Mouse (Mus musculus) heart, postnatal 0 days (tissue): ENCODE data around the gene Adgrg1. TPM values are rescaled to one million over a fixed set of nuclear protein-coding genes. Genes with fewer than 3 reads are reported as not detected.

Source experiments
- ATAC-seq: fragments of 200-750 bp; cut with Nextera tagmentation; 2 replicates; pipeline ENCODE4 v1.8.0; 2017; ENCODE audit warnings: low read depth, moderate number of reproducible peaks, moderate library complexity; ENCODE audit not compliant: insufficient read depth
- DNase-seq: peaks from one replicate; pipeline ENCODE4 v3.0.0-alpha.2; 2016; ENCODE audit warnings: low spot score
- H3K27ac ChIP-seq: fragments of 300-500 bp; sonication (generic); 2 replicates; pipeline ENCODE4 v1.5.1; 2014; ENCODE audit warnings: low read depth, mild to moderate bottlenecking
- H3K27me3 ChIP-seq: fragments of 300-500 bp; sonication (generic); 2 replicates; pipeline ENCODE4 v1.6.1; 2014; ENCODE audit warnings: low read length, mixed read lengths; ENCODE audit not compliant: control insufficient read depth, insufficient read depth
- H3K36me3 ChIP-seq: fragments of 300-500 bp; sonication (generic); replicated peaks from 2 replicates; pipeline ENCODE4 v1.6.1; 2014; ENCODE audit warnings: low read length, mixed read lengths; ENCODE audit not compliant: control insufficient read depth, insufficient read depth
- H3K4me1 ChIP-seq: fragments of 300-500 bp; sonication (generic); 2 replicates; pipeline ENCODE4 v1.6.1; 2014; ENCODE audit warnings: antibody characterized with exemption; ENCODE audit not compliant: control insufficient read depth, insufficient read depth
- H3K4me2 ChIP-seq: fragments of 300-500 bp; sonication (generic); 2 replicates; pipeline ENCODE4 v1.6.1; 2014; ENCODE audit warnings: low read depth, mild to moderate bottlenecking, low read length, moderate library complexity
- H3K4me3 ChIP-seq: fragments of 300-500 bp; sonication (generic); 2 replicates; pipeline ENCODE4 v1.5.1; 2014; ENCODE audit warnings: low read depth, low read length
- H3K9ac ChIP-seq: fragments of 300-500 bp; sonication (generic); replicated peaks from 2 replicates; pipeline ENCODE4 v1.6.1; 2014; ENCODE audit warnings: low read depth, low read length, mixed read lengths
- H3K9me3 ChIP-seq: fragments of 300-500 bp; sonication (generic); replicated peaks from 2 replicates; pipeline ENCODE4 v1.6.1; 2016; ENCODE audit warnings: low read length; ENCODE audit not compliant: control insufficient read depth
- CTCF ChIP-seq: IDR thresholded peaks from 2 replicates; pipeline ENCODE4 v1.5.1; 2016; ENCODE audit warnings: antibody characterized with exemption, control low read depth, low read depth
- EP300 ChIP-seq: IDR thresholded peaks from 2 replicates; pipeline ENCODE4 v1.6.1; 2016; ENCODE audit warnings: antibody characterized with exemption, low read depth
- WGBS: fragments of 180-500 bp; shearing (Covaris S2); extraction: QIAGEN DNeasy Blood & Tissue Kit; methylation state at CpG from one replicate; pipeline ENCODE4 v1.1.7; 2014; 5-methylcytosine and 5-hydroxymethylcytosine counted together
- polyA plus RNA-seq: library from polyadenylated mRNA; unstranded; fragments of >200 nt; fragmentation: Nextera tagmentation; extraction: Ambion mirVana; gene quantifications from 2 replicates; pipeline ENCODE4 v1.2.1, GENCODE M21; 2015
- total RNA-seq: library from RNA; depleted of rRNA; stranded (reverse); fragments of >200 nt; gene quantifications from 2 replicates; pipeline ENCODE4 v1.2.3, GENCODE M21; 2014; ENCODE audit warnings: low replicate concordance

Gene Adgrg1
- total and polyA plus RNA-seq, 2 experiments from 2014 or later, result 6.6 to 19.2 TPM

DNA sequence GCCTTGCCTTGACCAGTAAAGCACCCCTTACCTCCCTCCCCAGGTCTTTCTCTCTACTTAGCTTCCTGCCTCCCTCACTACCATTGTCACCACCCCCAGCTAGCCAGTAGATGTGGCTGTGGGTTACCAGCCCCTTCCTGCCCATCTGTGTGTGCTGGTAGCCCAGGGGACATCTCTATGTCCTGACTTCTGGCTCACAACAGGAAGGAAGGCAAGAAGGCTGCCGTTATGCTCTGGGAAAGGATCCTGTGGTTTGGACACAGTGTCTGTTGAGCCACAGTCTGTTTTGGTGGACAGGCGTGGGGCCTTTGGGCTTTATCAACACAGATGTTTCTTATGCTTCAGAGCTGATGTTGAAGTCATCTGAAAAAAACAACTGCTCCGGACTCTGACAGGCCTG lies 72.4 kb downstream of the Adgrg1 start:
- no peak for ATAC-seq
- 45% methylated on average over 3 of the region's 3 CpGs for WGBS

GRCm38 (mm10) chr8:95047884-95048680 lies 73.5 kb downstream of the Adgrg1 start:
- no peaks in the 10 kb centered on the region for H3K27me3 ChIP-seq
- WGBS, result 63% methylated on average over 6 of the region's 6 CpGs
- H3K4me1 ChIP-seq, result peaks cover 3% of the 10 kb centered on the region; the same call in 1 of the 2 replicates
- no peaks in the 10 kb centered on the region for H3K9me3 ChIP-seq
- TF ChIP-seq CTCF, result no peak
- TF ChIP-seq EP300, result no peak
- DNase-seq (no peak), ATAC-seq (no peak)
- no peak overlapping the region for H3K27ac ChIP-seq
- H3K36me3 ChIP-seq, result no peaks in the 10 kb centered on the region
- no peak overlapping the region for H3K4me3 ChIP-seq
- no peak overlapping the region for H3K9ac ChIP-seq
- no peak overlapping the region for H3K4me2 ChIP-seq

More for the DNA sequence above, 72.4 kb downstream of the Adgrg1 start:
- TF ChIP-seq EP300, result no peak
- no peak for TF ChIP-seq CTCF
- H3K4me3 ChIP-seq, result no peak overlapping the region
- DNase-seq, result no peak
- H3K9ac ChIP-seq, result no peak overlapping the region
- H3K9me3 ChIP-seq, result no peaks in the 10 kb centered on the region
- H3K27ac ChIP-seq, result 0 out of 2 replicates have a peak overlapping the region, but pooled peaks have one; percentile 15
- H3K36me3 ChIP-seq, result no peaks in the 10 kb centered on the region
- no peaks in the 10 kb centered on the region for H3K27me3 ChIP-seq
- H3K4me2 ChIP-seq, result no peak overlapping the region
- peaks cover 3% of the 10 kb centered on the region; the same call in 1 of the 2 replicates for H3K4me1 ChIP-seq

DNA sequence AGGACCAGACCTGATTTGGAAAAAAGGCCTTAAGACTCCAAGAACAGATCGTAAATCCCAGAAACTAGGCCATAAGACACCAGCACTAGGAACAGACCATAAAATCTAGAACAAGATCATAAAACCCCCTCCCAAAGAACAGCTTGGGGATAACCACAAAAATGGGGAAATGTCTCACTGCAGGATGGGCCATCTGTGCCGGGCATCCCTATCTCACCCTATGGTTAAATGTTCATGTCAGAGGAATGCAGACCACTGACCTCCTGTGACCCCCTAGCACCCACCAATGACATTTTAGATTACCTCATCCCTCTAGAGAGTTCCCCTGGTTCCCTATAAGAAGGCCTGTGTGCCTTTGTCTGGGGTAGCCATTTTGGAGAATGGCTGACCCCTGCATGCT lies 75.1 kb downstream of the Adgrg1 start:
- DNase-seq, result no peak
- H3K36me3 ChIP-seq, result no peaks in the 10 kb centered on the region
- TF ChIP-seq EP300 (no peak), CTCF (no peak)
- 57% methylated on average over 2 of the region's 2 CpGs for WGBS
- no peak overlapping the region for H3K9ac ChIP-seq
- no peaks in the 10 kb centered on the region for H3K9me3 ChIP-seq
- H3K4me1 ChIP-seq, result peaks cover 3% of the 10 kb centered on the region; the same call in 1 of the 2 replicates
- no peaks in the 10 kb centered on the region for H3K27me3 ChIP-seq
- no peak overlapping the region for H3K4me2 ChIP-seq
- H3K4me3 ChIP-seq, result no peak overlapping the region
- no peak overlapping the region for H3K27ac ChIP-seq
- ATAC-seq, result no peak

DNA sequence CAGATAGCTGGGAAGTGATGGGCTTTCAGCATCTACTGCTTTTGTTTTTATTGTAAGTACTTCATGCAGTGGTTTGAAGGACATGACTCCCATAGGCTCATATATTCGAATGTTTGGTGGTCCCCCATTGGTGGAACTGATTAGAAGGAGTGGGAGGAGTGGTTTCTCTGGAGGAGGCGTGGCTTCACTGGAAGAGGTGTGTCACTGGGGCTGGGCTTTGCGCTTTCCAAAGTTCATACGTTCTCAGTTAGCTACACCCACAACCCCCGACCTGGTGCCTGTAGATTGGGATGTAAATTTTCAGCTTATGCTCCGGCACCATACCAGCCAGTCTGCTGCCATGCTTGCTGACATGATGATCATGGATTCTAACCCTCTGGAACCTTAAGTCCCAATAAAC lies 79.9 kb downstream of the Adgrg1 start:
- Histone ChIP-seq H3K4me1 (no peaks in the 10 kb centered on the region), H3K4me3 (no peak overlapping the region), H3K9me3 (no peaks in the 10 kb centered on the region), H3K4me2 (no peak overlapping the region), H3K27ac (no peak overlapping the region), H3K36me3 (no peaks in the 10 kb centered on the region), H3K27me3 (no peaks in the 10 kb centered on the region), H3K9ac (no peak overlapping the region)
- no peak for ATAC-seq
- DNase-seq, result no peak
- WGBS, result 52% methylated on average over 6 of the region's 6 CpGs
- TF ChIP-seq CTCF (no peak), EP300 (no peak)

DNA sequence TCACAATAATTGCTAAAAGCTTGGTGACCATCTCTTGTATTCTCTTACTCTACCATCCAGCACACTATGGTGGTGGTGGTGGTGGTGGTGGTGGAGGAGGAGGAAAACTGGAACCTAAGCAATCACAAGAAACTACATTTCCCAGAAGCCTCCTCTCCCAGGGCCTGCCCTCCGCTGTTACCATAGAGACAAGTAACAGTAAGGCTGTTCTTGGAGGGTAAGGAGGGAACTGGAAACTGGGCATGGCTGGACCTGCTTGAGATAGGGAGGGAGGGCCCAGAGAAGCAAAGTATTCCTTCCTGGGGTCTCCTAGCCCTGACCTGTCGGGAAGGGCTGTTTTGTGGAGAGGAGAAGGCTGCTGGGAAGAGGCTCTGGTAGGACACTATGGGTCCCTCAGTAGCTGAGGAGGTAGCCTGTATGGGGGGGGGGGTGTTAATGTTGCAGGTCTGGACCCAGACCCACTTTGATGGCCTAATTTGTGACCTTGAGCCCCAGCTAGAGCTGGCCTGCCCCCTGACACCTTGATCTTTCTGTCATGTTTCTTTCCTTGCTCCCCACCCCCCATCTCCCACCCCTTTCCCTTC lies 80.5 kb downstream of the Adgrg1 start, which contains the start of gene Drc7:
Gene Drc7 (plus strand): TSS at position 177 of the 584 bp plus-strand sequence.
- H3K27me3 ChIP-seq, result no peaks in the 10 kb centered on the region
- H3K9me3 ChIP-seq, result no peaks in the 10 kb centered on the region
- H3K4me1 ChIP-seq, result no peaks in the 10 kb centered on the region
- TF ChIP-seq CTCF (no peak), EP300 (no peak)
- no peak within 1 kb of the TSS for H3K27ac ChIP-seq
- H3K9ac ChIP-seq, result no peak within 1 kb of the TSS
- H3K4me3 ChIP-seq, result no peak within 1 kb of the TSS
- 30% methylated on average over 2 of the region's 2 CpGs for WGBS
- no peaks in the 10 kb centered on the region for H3K36me3 ChIP-seq
- peak; percentile 45 for DNase-seq
- H3K4me2 ChIP-seq, result no peak within 1 kb of the TSS
- ATAC-seq, result 0 out of 2 replicates have a peak, but pooled peaks have one; percentile 44
